Mouse (Mus musculus) bone marrow macrophage, adult 2 months (primary cell): ENCODE measurements around the gene Ccdc187. TPM values are rescaled to one million over a fixed set of nuclear protein-coding genes. Genes with fewer than 3 reads are reported as not detected.

Experiments used
- H3K27ac ChIP-seq: 2 replicates; pipeline ENCODE4 v1.5.1; 2012; ENCODE audit warnings: low read depth, low read length; ENCODE audit not compliant: insufficient read depth
- H3K4me1 ChIP-seq: 2 replicates; pipeline ENCODE4 v1.6.1; 2012; ENCODE audit warnings: low read length; ENCODE audit not compliant: control insufficient read depth, insufficient read depth
- H3K4me3 ChIP-seq: 2 replicates; pipeline ENCODE4 v1.5.1; 2012; ENCODE audit warnings: mild to moderate bottlenecking, low read length, moderate library complexity; ENCODE audit not compliant: insufficient read depth
- CTCF ChIP-seq: IDR thresholded peaks from 2 replicates; pipeline ENCODE4 v1.5.1; 2012; ENCODE audit warnings: low read depth, mild to moderate bottlenecking, low read length, moderate library complexity
- POLR2A ChIP-seq: IDR thresholded peaks from 2 replicates; pipeline ENCODE4 v1.6.1; 2012; ENCODE audit warnings: mild to moderate bottlenecking, low read depth, low read length, borderline replicate concordance
- polyA plus RNA-seq: library from polyadenylated mRNA; stranded (reverse); fragments of >200 nt; gene quantifications from 2 replicates; pipeline ENCODE4 v1.2.4, GENCODE M21; 2012; ENCODE audit not compliant: missing spikeins, insufficient read depth, insufficient read length

Ccdc187 gene
- polyA plus RNA-seq, 1 experiment = not detected

- TF ChIP-seq CTCF (no peak), POLR2A (no peak)
- no peak overlapping the region for H3K27ac ChIP-seq
- H3K4me3 ChIP-seq = no peak overlapping the region
- H3K4me1 ChIP-seq = peaks cover 7% of the 10 kb centered on the region
Observed at GRCm38 (mm10) chr2:26306702-26307101, 12.3 kb upstream of the Ccdc187 start.

- TF ChIP-seq POLR2A (no peak), CTCF (no peak)
- peaks cover 5% of the 10 kb centered on the region; the same call in 1 of the 2 replicates for H3K4me1 ChIP-seq
- H3K4me3 ChIP-seq = no peak overlapping the region
- no peak overlapping the region for H3K27ac ChIP-seq
Observed at GRCm38 (mm10) chr2:26305555-26305954, 11.2 kb upstream of the Ccdc187 start.

GRCm38 (mm10) chr2:26304711-26305110 lies 10.4 kb upstream of the Ccdc187 start:
- TF ChIP-seq POLR2A (no peak), CTCF (no peak)
- no peak overlapping the region for H3K27ac ChIP-seq
- H3K4me1 ChIP-seq = peaks cover 5% of the 10 kb centered on the region; the same call in 1 of the 2 replicates
- no peak overlapping the region for H3K4me3 ChIP-seq

- H3K27ac ChIP-seq = no peak overlapping the region
- H3K4me3 ChIP-seq = no peak overlapping the region
- no peaks in the 10 kb centered on the region for H3K4me1 ChIP-seq
- TF ChIP-seq CTCF (no peak), POLR2A (no peak)
Observed at GRCm38 (mm10) chr2:26302005-26302503, 7.7 kb upstream of the Ccdc187 start.

- no peaks in the 10 kb centered on the region for H3K4me1 ChIP-seq
- H3K27ac ChIP-seq = no peak overlapping the region
- TF ChIP-seq CTCF = peak; percentile 87
- TF ChIP-seq POLR2A = no peak
- no peak overlapping the region for H3K4me3 ChIP-seq
Observed at GRCm38 (mm10) chr2:26300808-26301174, 6.4 kb upstream of the Ccdc187 start.

- Histone ChIP-seq H3K4me3 (no peak overlapping the region), H3K4me1 (no peaks in the 10 kb centered on the region), H3K27ac (no peak overlapping the region)
- TF ChIP-seq CTCF (no peak), POLR2A (no peak)
Observed at GRCm38 (mm10) chr2:26300161-26300807, 5.9 kb upstream of the Ccdc187 start.

GRCm38 (mm10) chr2:26299336-26299735 lies 5.0 kb upstream of the Ccdc187 start:
- Histone ChIP-seq H3K27ac (no peak overlapping the region), H3K4me1 (no peaks in the 10 kb centered on the region)
- no peak for TF ChIP-seq POLR2A
- no peak for TF ChIP-seq CTCF

GRCm38 (mm10) chr2:26298856-26299230 lies 4.5 kb upstream of the Ccdc187 start:
- Histone ChIP-seq H3K27ac (no peak overlapping the region), H3K4me3 (no peak overlapping the region), H3K4me1 (no peaks in the 10 kb centered on the region)
- TF ChIP-seq CTCF = no peak
- no peak for TF ChIP-seq POLR2A

More at GRCm38 (mm10) chr2:26299336-26299735, 5.0 kb upstream of the Ccdc187 start:
- no peak overlapping the region for H3K4me3 ChIP-seq

- no peak overlapping the region for H3K4me3 ChIP-seq
- no peaks in the 10 kb centered on the region for H3K4me1 ChIP-seq
- no peak for TF ChIP-seq CTCF
- no peak for TF ChIP-seq POLR2A
- H3K27ac ChIP-seq = no peak overlapping the region
Observed at GRCm38 (mm10) chr2:26298208-26298855, 4.0 kb upstream of the Ccdc187 start.

- Histone ChIP-seq H3K4me1 (no peaks in the 10 kb centered on the region), H3K4me3 (no peak overlapping the region), H3K27ac (no peak overlapping the region)
- TF ChIP-seq POLR2A (no peak), CTCF (no peak)
Observed at GRCm38 (mm10) chr2:26296606-26297195, 2.3 kb upstream of the Ccdc187 start.
